Mouse (Mus musculus): ENCODE data around the gene Trip6.

Gene Trip6

GRCm38 (mm10) chr5:137268131-137268910 is 45.9 kb downstream of the Trip6 start:
- DNase-seq (ENCODE audit: low read depth, low spot score) = no peak

- DNase-seq (ENCODE audit: low read depth, low spot score) = no peak
Measured at GRCm38 (mm10) chr5:137264787-137265186, 49.4 kb downstream of the Trip6 start.

- no peak for DNase-seq (ENCODE audit: low read depth, low spot score)
Measured at GRCm38 (mm10) chr5:137263897-137264720, 50.1 kb downstream of the Trip6 start.

Measured in ES-CJ7 (cell line).